Mouse (Mus musculus) adrenal gland, postnatal 36 days (tissue): ENCODE measurements around the gene Trappc4. TPM values are rescaled to one million over a fixed set of nuclear protein-coding genes. Genes with fewer than 3 reads are reported as not detected.

Experiments
- DNase-seq, 2 experiments: peaks; one replicate each; pipeline ENCODE4 v3.0.0; 2021; ENCODE audit warnings: mixed read lengths in 1 of 2
- microRNA-seq: library from miRNA; unstranded; fragments of <30 nt; microRNA quantifications from one replicate; pipeline ENCODE4 v1.2.0, GENCODE M21; 2021
- total RNA-seq, 2 experiments: library from RNA; stranded (reverse); gene quantifications; 2 replicates each; pipeline ENCODE4 v1.2.3; 2021

Trappc4 gene
- total RNA-seq, 2 experiments from 2014 or later: 82.0 to 95.7 TPM

DNA sequence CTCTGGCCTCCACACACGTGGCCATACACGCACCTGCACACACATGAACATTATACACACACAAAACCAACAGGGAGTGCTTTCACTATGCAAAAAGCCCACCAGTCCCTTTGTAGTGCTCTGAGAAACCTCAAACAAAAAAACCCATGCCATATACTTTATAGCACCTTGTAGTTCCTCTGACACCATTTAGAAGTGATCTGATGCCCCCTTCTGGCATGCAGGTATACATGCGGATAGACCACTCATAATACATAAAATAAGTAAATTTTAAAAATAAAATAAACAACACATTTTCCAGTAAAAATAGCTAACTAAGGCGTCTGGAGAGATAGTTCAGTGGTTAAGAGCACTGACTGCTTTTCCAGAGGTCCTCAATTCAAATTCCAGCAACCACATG lies 50.2 kb downstream of the Trappc4 start:
- peak in 1 of 2 experiments; percentile 56 for DNase-seq

Small RNAs within 50 kb of the gene (microRNA-seq; reads per million reads assigned to microRNA genes)
- 1.5 reads per million for gene Mir7085

Other genes with a start within 250 kb of the Trappc4 start
- gene Cbl, start 173.6 kb downstream of the Trappc4 start, total RNA-seq: 10 to 100 TPM; 28.9 to 40.5 TPM
- gene Ccdc153, start 166.9 kb downstream of the Trappc4 start, total RNA-seq: 1 to 10 TPM; 2.3 to 3.3 TPM
- gene Pdzd3, start 156.1 kb downstream of the Trappc4 start, total RNA-seq: not detected
- gene Nlrx1, start 139.0 kb downstream of the Trappc4 start, total RNA-seq: 10 to 100 TPM; 14.9 to 32.2 TPM
- gene Abcg4, start 119.0 kb downstream of the Trappc4 start, total RNA-seq: 10 to 100 TPM; 28.2 to 32.6 TPM
- gene Hinfp, start 101.9 kb downstream of the Trappc4 start, total RNA-seq: 10 to 100 TPM; 18.9 to 24.4 TPM
- 10 to 100 TPM; 37.6 to 50.6 TPM for gene C2cd2l, start 87.3 kb downstream of the Trappc4 start, total RNA-seq
- 10 to 100 TPM; 25.3 to 32.7 TPM for gene Dpagt1, start 81.6 kb downstream of the Trappc4 start, total RNA-seq
- 10 to 100 TPM; 41.3 to 47.7 TPM for gene H2afx, start 72.9 kb downstream of the Trappc4 start, total RNA-seq
- gene Hmbs, start 63.4 kb downstream of the Trappc4 start, total RNA-seq: 10 to 100 TPM; 61.8 to 98.3 TPM
- gene Vps11, start 45.9 kb downstream of the Trappc4 start, total RNA-seq: 10 to 100 TPM; 53.0 to 72.7 TPM
- 100 to 1,000 TPM; 203 to 204 TPM for gene Hyou1, start 28.1 kb downstream of the Trappc4 start, total RNA-seq
- gene Slc37a4, start 10.7 kb downstream of the Trappc4 start, total RNA-seq: 10 to 100 TPM; 13.5 to 18.6 TPM
- gene Rps25, start 461 bp downstream of the Trappc4 start, total RNA-seq: 1,000 to 10,000 TPM; 1,182 to 1,266 TPM
- gene Ccdc84, start 11.0 kb upstream of the Trappc4 start, total RNA-seq: 10 to 100 TPM; 14.7 to 18.9 TPM
- gene Foxr1, start 33.5 kb upstream of the Trappc4 start, total RNA-seq: not detected
- gene Upk2, start 47.4 kb upstream of the Trappc4 start, total RNA-seq: not detected
- 10 to 100 TPM; 47.6 to 51.8 TPM for gene Bcl9l, start 75.2 kb upstream of the Trappc4 start, total RNA-seq
- not detected for gene Cxcr5, start 154.3 kb upstream of the Trappc4 start, total RNA-seq
- gene Ddx6, start 197.3 kb upstream of the Trappc4 start, total RNA-seq: 100 to 1,000 TPM; 134 to 149 TPM